Mouse (Mus musculus) brain, embryonic 14.5 days (tissue): ENCODE measurements around the gene Il4ra.

Source experiments
- CTCF ChIP-seq: fragments of 200-500 bp; IDR thresholded peaks from 2 replicates; pipeline ENCODE4 v1.5.1; 2012; ENCODE audit warnings: inconsistent platforms, mild to moderate bottlenecking, moderate library complexity, borderline replicate concordance; ENCODE audit not compliant: insufficient read depth, insufficient read length; ENCODE audit errors: extremely low read depth
- POLR2A ChIP-seq: fragments of 200-500 bp; IDR thresholded peaks from 2 replicates; pipeline ENCODE4 v1.6.1; 2012; ENCODE audit warnings: mild to moderate bottlenecking, inconsistent platforms, borderline replicate concordance; ENCODE audit not compliant: poor library complexity, insufficient read depth, insufficient read length, severe bottlenecking; ENCODE audit errors: extremely low read depth

GRCm38 (mm10) chr7:125523051-125523450 lies 28.9 kb upstream of the Il4ra start:
- TF ChIP-seq CTCF (no peak), POLR2A (no peak)
